Mouse (Mus musculus) spleen, postnatal 36 days (tissue): ENCODE results near the gene Gm20812.
"Not testable (repeated sequence)": the region's sequence is repeated elsewhere in the genome, so short reads cannot be mapped to it uniquely, and the experiment has no call there.

ENCODE experiments used
- DNase-seq, 2 experiments: peaks; one replicate each; pipeline ENCODE4 v3.0.0; 2022; ENCODE audit warnings: low spot score in 2 of 2, mixed read lengths in 1 of 2

Gene Gm20812

DNA sequence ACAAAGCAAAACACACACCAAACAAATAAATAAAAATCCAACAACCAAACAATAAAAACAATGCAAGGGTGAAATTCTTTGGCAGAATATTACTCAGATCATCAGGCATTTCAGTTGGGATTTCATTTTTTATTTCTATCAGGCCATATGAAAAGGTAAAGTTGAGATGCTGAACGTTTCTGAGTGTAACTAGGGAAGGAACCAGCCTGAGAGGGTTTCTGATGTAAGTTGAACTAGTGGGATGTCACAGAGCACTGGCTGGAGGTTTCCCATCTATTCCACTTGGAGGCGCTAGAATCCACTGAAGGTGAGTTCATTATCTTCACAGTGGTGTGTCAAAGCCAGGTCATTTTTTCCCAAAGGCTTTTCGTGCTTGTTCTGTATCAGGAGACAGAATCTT lies at the start of gene Gm20812:
Gm20812 (plus strand) TSS at position 301 of the 400 bp plus-strand sequence.
- not testable (repeated sequence) for DNase-seq
